Mouse (Mus musculus) liver, embryonic 13.5 days (tissue): ENCODE results near the gene Fam19a1. TPM values are rescaled to one million over a fixed set of nuclear protein-coding genes. Genes with fewer than 3 reads are reported as not detected.

Experiments used
- ATAC-seq: fragments of 200-750 bp; cut with Nextera tagmentation; 2 replicates; pipeline ENCODE4 v1.8.0; 2017; ENCODE audit warnings: low read depth, mild to moderate bottlenecking, moderate number of reproducible peaks, moderate library complexity
- DNase-seq: peaks from one replicate; pipeline ENCODE4 v3.0.0; 2022
- H3K27ac ChIP-seq: fragments of 300-500 bp; sonication (generic); 2 replicates; pipeline ENCODE4 v1.5.1; 2015; ENCODE audit warnings: moderate library complexity, mild to moderate bottlenecking, inconsistent platforms
- H3K27me3 ChIP-seq: fragments of 300-500 bp; sonication (generic); 2 replicates; pipeline ENCODE4 v1.6.1; 2015; ENCODE audit warnings: mild to moderate bottlenecking, inconsistent platforms
- H3K36me3 ChIP-seq: fragments of 300-500 bp; sonication (generic); 2 replicates; pipeline ENCODE4 v1.6.1; 2015; ENCODE audit warnings: mild to moderate bottlenecking, inconsistent platforms
- H3K4me1 ChIP-seq: fragments of 300-500 bp; sonication (generic); replicated peaks from 2 replicates; pipeline ENCODE4 v1.6.1; 2015; ENCODE audit warnings: inconsistent platforms
- H3K4me2 ChIP-seq: fragments of 300-500 bp; sonication (generic); 2 replicates; pipeline ENCODE4 v1.6.1; 2015; ENCODE audit warnings: inconsistent platforms, mild to moderate bottlenecking, moderate library complexity
- H3K4me3 ChIP-seq: fragments of 300-500 bp; sonication (generic); replicated peaks from 2 replicates; pipeline ENCODE4 v1.5.1; 2015; ENCODE audit warnings: mild to moderate bottlenecking, inconsistent platforms
- H3K9ac ChIP-seq: fragments of 300-500 bp; sonication (generic); 2 replicates; pipeline ENCODE4 v1.6.1; 2015; ENCODE audit warnings: mild to moderate bottlenecking, inconsistent platforms
- H3K9me3 ChIP-seq: fragments of 300-500 bp; sonication (generic); replicated peaks from 2 replicates; pipeline ENCODE4 v1.6.1; 2016; ENCODE audit warnings: inconsistent platforms
- WGBS: fragments of 180-500 bp; shearing (Covaris S2); methylation state at CpG from one replicate; pipeline ENCODE4 v1.1.7; 2015; ENCODE audit not compliant: insufficient replicate concordance; 5-methylcytosine and 5-hydroxymethylcytosine counted together
- polyA plus RNA-seq: library from polyadenylated mRNA; unstranded; fragments of >200 nt; fragmentation: Nextera tagmentation; extraction: Ambion mirVana; gene quantifications from 2 replicates; pipeline ENCODE4 v1.2.1, GENCODE M21; 2015

Fam19a1 gene
- polyA plus RNA-seq, 1 experiment from 2014 or later, result not detected

GRCm38 (mm10) chr6:96580726-96581125 is 467.8 kb downstream of the Fam19a1 start:
- Histone ChIP-seq H3K9me3 (no peaks in the 10 kb centered on the region), H3K9ac (no peak overlapping the region), H3K4me3 (no peak overlapping the region), H3K4me1 (no peaks in the 10 kb centered on the region), H3K27ac (no peak overlapping the region), H3K4me2 (no peak overlapping the region), H3K27me3 (no peaks in the 10 kb centered on the region), H3K36me3 (no peaks in the 10 kb centered on the region)
- 70% methylated on average over 4 of the region's 4 CpGs for WGBS
- DNase-seq, result no peak
- ATAC-seq, result no peak

- WGBS, result 63% methylated on average over 3 of the region's 3 CpGs
- H3K4me1 ChIP-seq, result no peaks in the 10 kb centered on the region
- no peaks in the 10 kb centered on the region for H3K9me3 ChIP-seq
- no peak overlapping the region for H3K27ac ChIP-seq
- H3K4me2 ChIP-seq, result no peak overlapping the region
- no peak overlapping the region for H3K4me3 ChIP-seq
- no peaks in the 10 kb centered on the region for H3K36me3 ChIP-seq
- DNase-seq (no peak), ATAC-seq (no peak)
- no peaks in the 10 kb centered on the region for H3K27me3 ChIP-seq
- H3K9ac ChIP-seq, result no peak overlapping the region
Measured at GRCm38 (mm10) chr6:96581187-96581586, 468.2 kb downstream of the Fam19a1 start.

- Histone ChIP-seq H3K36me3 (no peaks in the 10 kb centered on the region), H3K9me3 (no peaks in the 10 kb centered on the region), H3K27me3 (no peaks in the 10 kb centered on the region), H3K4me1 (no peaks in the 10 kb centered on the region), H3K4me2 (no peak overlapping the region), H3K9ac (no peak overlapping the region), H3K27ac (no peak overlapping the region), H3K4me3 (no peak overlapping the region)
- DNase-seq (no peak), ATAC-seq (no peak)
- WGBS, result 65% methylated on average over 4 of the region's 4 CpGs
Measured at GRCm38 (mm10) chr6:96587427-96587826, 474.5 kb downstream of the Fam19a1 start.

- H3K4me3 ChIP-seq, result no peak overlapping the region
- no peak overlapping the region for H3K9ac ChIP-seq
- WGBS, result 49% methylated on average over 1 of the region's 1 CpGs
- DNase-seq (no peak), ATAC-seq (no peak)
- no peaks in the 10 kb centered on the region for H3K36me3 ChIP-seq
- no peaks in the 10 kb centered on the region for H3K9me3 ChIP-seq
- H3K27me3 ChIP-seq, result no peaks in the 10 kb centered on the region
- no peaks in the 10 kb centered on the region for H3K4me1 ChIP-seq
- H3K27ac ChIP-seq, result no peak overlapping the region
- no peak overlapping the region for H3K4me2 ChIP-seq
Measured at GRCm38 (mm10) chr6:96593031-96593430, 480.1 kb downstream of the Fam19a1 start.

GRCm38 (mm10) chr6:96595201-96595600 is 482.2 kb downstream of the Fam19a1 start:
- Histone ChIP-seq H3K9ac (no peak overlapping the region), H3K4me2 (no peak overlapping the region), H3K27me3 (no peaks in the 10 kb centered on the region), H3K36me3 (no peaks in the 10 kb centered on the region), H3K4me3 (no peak overlapping the region), H3K9me3 (no peaks in the 10 kb centered on the region), H3K27ac (no peak overlapping the region), H3K4me1 (no peaks in the 10 kb centered on the region)
- ATAC-seq (no peak), DNase-seq (no peak)
- 78% methylated on average over 9 of the region's 10 CpGs for WGBS

- H3K36me3 ChIP-seq, result no peaks in the 10 kb centered on the region
- 49% methylated on average over 1 of the region's 1 CpGs for WGBS
- no peaks in the 10 kb centered on the region for H3K27me3 ChIP-seq
- no peaks in the 10 kb centered on the region for H3K9me3 ChIP-seq
- H3K4me2 ChIP-seq, result no peak overlapping the region
- H3K27ac ChIP-seq, result no peak overlapping the region
- DNase-seq (no peak), ATAC-seq (no peak)
- no peak overlapping the region for H3K9ac ChIP-seq
- H3K4me1 ChIP-seq, result no peaks in the 10 kb centered on the region
- no peak overlapping the region for H3K4me3 ChIP-seq
Measured at GRCm38 (mm10) chr6:96624196-96624595, 511.2 kb downstream of the Fam19a1 start.

- H3K36me3 ChIP-seq, result no peaks in the 10 kb centered on the region
- H3K4me2 ChIP-seq, result no peak overlapping the region
- no peak overlapping the region for H3K4me3 ChIP-seq
- no peaks in the 10 kb centered on the region for H3K9me3 ChIP-seq
- H3K27ac ChIP-seq, result no peak overlapping the region
- no peaks in the 10 kb centered on the region for H3K4me1 ChIP-seq
- H3K27me3 ChIP-seq, result no peaks in the 10 kb centered on the region
- WGBS, result 67% methylated on average over 6 of the region's 6 CpGs
- H3K9ac ChIP-seq, result no peak overlapping the region
- no peak for ATAC-seq
- no peak for DNase-seq
Measured at GRCm38 (mm10) chr6:96631518-96631917, 518.6 kb downstream of the Fam19a1 start.

- no peak for DNase-seq
- 80% methylated on average over 3 of the region's 3 CpGs for WGBS
- no peak for ATAC-seq
- Histone ChIP-seq H3K27ac (no peak overlapping the region), H3K27me3 (no peaks in the 10 kb centered on the region), H3K4me3 (no peak overlapping the region), H3K4me2 (no peak overlapping the region), H3K9me3 (no peaks in the 10 kb centered on the region), H3K4me1 (no peaks in the 10 kb centered on the region), H3K36me3 (no peaks in the 10 kb centered on the region), H3K9ac (no peak overlapping the region)
Measured at GRCm38 (mm10) chr6:96632243-96632642, 519.3 kb downstream of the Fam19a1 start.

GRCm38 (mm10) chr6:96635663-96636062 is 522.7 kb downstream of the Fam19a1 start:
- H3K9ac ChIP-seq, result no peak overlapping the region
- H3K27me3 ChIP-seq, result no peaks in the 10 kb centered on the region
- H3K4me2 ChIP-seq, result no peak overlapping the region
- 56% methylated on average over 2 of the region's 2 CpGs for WGBS
- H3K4me1 ChIP-seq, result no peaks in the 10 kb centered on the region
- no peak overlapping the region for H3K27ac ChIP-seq
- no peaks in the 10 kb centered on the region for H3K9me3 ChIP-seq
- H3K36me3 ChIP-seq, result no peaks in the 10 kb centered on the region
- DNase-seq (no peak), ATAC-seq (no peak)
- H3K4me3 ChIP-seq, result no peak overlapping the region

- Histone ChIP-seq H3K36me3 (no peaks in the 10 kb centered on the region), H3K4me1 (no peaks in the 10 kb centered on the region)
- WGBS, result 63% methylated on average over 2 of the region's 2 CpGs
Measured at GRCm38 (mm10) chr6:96648742-96649141, 535.8 kb downstream of the Fam19a1 start.

GRCm38 (mm10) chr6:96649267-96649666 is 536.3 kb downstream of the Fam19a1 start:
- Histone ChIP-seq H3K9me3 (no peaks in the 10 kb centered on the region), H3K9ac (no peak overlapping the region), H3K27me3 (no peaks in the 10 kb centered on the region), H3K4me2 (no peak overlapping the region), H3K4me3 (no peak overlapping the region), H3K4me1 (no peaks in the 10 kb centered on the region), H3K36me3 (no peaks in the 10 kb centered on the region), H3K27ac (no peak overlapping the region)
- DNase-seq (no peak), ATAC-seq (no peak)
- 59% methylated on average over 5 of the region's 5 CpGs for WGBS

More at GRCm38 (mm10) chr6:96648742-96649141, 535.8 kb downstream of the Fam19a1 start:
- H3K27ac ChIP-seq, result no peak overlapping the region
- DNase-seq (no peak), ATAC-seq (no peak)
- no peaks in the 10 kb centered on the region for H3K9me3 ChIP-seq
- no peak overlapping the region for H3K9ac ChIP-seq
- H3K4me3 ChIP-seq, result no peak overlapping the region
- H3K4me2 ChIP-seq, result no peak overlapping the region
- H3K27me3 ChIP-seq, result no peaks in the 10 kb centered on the region

- H3K27me3 ChIP-seq, result no peaks in the 10 kb centered on the region
- H3K4me2 ChIP-seq, result no peak overlapping the region
- H3K4me3 ChIP-seq, result no peak overlapping the region
- no peak overlapping the region for H3K27ac ChIP-seq
- ATAC-seq (no peak), DNase-seq (no peak)
- no peak overlapping the region for H3K9ac ChIP-seq
- WGBS, result 72% methylated on average over 1 of the region's 1 CpGs
- H3K36me3 ChIP-seq, result no peaks in the 10 kb centered on the region
- H3K9me3 ChIP-seq, result no peaks in the 10 kb centered on the region
- no peaks in the 10 kb centered on the region for H3K4me1 ChIP-seq
Measured at GRCm38 (mm10) chr6:96666311-96666710, 553.4 kb downstream of the Fam19a1 start.
